Mouse (Mus musculus) E14TG2a.4 (cell line): ENCODE data around the gene Sec22a.

ENCODE experiments used
- CTCF ChIP-seq: conservative IDR thresholded peaks from 2 replicates; pipeline ENCODE4 v1.5.1; 2014; ENCODE audit warnings: low read length
- NANOG ChIP-seq: IDR thresholded peaks from 2 replicates; pipeline ENCODE4 v1.6.1; 2014; ENCODE audit warnings: borderline replicate concordance, low read length, mixed read lengths
- POU5F1 ChIP-seq: IDR thresholded peaks from 2 replicates; pipeline ENCODE4 v1.6.1; 2014; ENCODE audit warnings: low read length, borderline replicate concordance

DNA sequence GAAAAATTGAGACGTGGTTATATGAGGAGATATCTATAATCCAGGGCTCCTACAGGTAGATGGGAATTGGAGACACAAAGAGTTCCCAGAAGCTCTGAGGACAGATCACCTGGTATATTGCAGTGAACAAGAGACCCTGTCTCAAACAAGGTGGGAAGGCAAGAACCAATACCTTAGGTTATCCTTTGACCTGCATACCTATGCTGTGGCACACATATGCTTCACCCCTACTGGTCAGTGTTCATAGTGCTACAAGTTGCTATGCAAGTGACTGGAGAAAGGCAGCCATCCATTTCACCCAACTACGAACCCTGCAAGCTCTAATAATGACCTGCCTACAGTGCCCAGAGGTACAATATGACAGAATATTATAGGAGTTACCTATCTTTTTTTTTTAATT is 1.5 kb downstream of the Sec22a start:
- TF ChIP-seq CTCF (no peak), NANOG (no peak), POU5F1 (no peak)
